Mouse (Mus musculus): ENCODE measurements around the gene Srd5a1. TPM values are rescaled to one million over a fixed set of nuclear protein-coding genes. Genes with fewer than 3 reads are reported as not detected.
A peak's percentile ranks its signal among the peaks of the same experiment; 100 is the strongest.

Gene Srd5a1
- polyA plus RNA-seq, 1 experiment from 2014 or later: 28.7 TPM

DNA sequence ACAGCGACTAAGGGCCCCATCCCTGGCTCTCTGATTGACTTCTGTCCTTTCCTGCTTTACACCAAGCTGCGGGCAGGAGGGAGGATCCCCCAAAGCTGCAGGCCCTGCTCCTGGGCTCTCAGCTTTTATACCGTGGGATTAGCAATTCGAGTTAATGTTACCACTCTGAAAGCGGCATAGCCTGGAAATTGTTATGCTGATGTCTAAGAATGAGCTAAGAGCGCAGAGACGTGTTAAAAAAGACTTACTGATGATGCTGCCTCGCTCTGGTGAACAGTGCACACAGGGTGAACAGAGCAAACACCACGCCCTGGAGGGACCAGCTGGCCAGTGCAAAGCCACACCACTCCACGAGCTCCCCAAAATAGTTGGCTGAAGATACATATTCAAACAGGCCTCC lies 24.9 kb downstream of the Srd5a1 start:
- H3K4me2 ChIP-seq (ENCODE audit: low read length): no peak overlapping the region

DNA sequence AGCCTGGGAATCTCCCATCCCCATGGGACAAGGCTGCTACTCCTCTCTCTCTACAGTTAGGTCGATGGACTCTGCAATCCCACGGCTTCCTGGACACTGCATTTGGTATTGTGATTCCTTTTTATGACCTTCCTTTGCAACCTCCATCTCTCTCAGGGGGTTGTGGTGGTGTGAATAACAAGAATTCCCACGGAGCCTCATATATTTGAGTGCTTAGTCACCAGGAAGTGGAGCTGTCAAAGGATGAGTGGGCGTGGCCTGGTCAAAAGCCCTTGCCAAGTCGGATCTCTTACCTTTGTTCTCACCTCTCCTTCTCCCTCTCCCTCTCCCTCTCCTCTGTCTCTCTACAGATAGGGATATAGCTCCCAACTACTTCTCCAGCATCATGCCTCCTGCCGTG lies 25.4 kb downstream of the Srd5a1 start:
- DNase-seq (ENCODE audit: low spot score) (peak; percentile 40), ATAC-seq (replicated peaks; ENCODE audit: low FRiP score, low read depth) (no peak)
- Histone ChIP-seq H3K36me3 (ENCODE audit: insufficient read depth, low read length) (no peaks in the 10 kb centered on the region), H3K27me3 (ENCODE audit: insufficient read depth, low read length) (no peaks in the 10 kb centered on the region), H3K9ac (ENCODE audit: low read depth, low read length) (no peak overlapping the region), H3K4me2 (ENCODE audit: low read length) (no peak overlapping the region), H3K4me3 (replicated peaks; ENCODE audit: low read depth, low read length) (no peak overlapping the region), H3K9me3 (replicated peaks; ENCODE audit: low read length) (no peaks in the 10 kb centered on the region), H3K27ac (no peak overlapping the region), H3K4me1 (replicated peaks; ENCODE audit: insufficient read depth, low read length) (no peaks in the 10 kb centered on the region)
- TF ChIP-seq CTCF (IDR thresholded peaks at IDR 0.05; ENCODE audit: low read depth): no peak
- 25% methylated on average over 6 of the region's 6 CpGs for WGBS

More for the DNA sequence above, 24.9 kb downstream of the Srd5a1 start:
- Histone ChIP-seq H3K4me3 (replicated peaks; ENCODE audit: low read depth, low read length) (no peak overlapping the region), H3K9ac (ENCODE audit: low read depth, low read length) (no peak overlapping the region), H3K36me3 (ENCODE audit: insufficient read depth, low read length) (no peaks in the 10 kb centered on the region), H3K27ac (no peak overlapping the region), H3K27me3 (ENCODE audit: insufficient read depth, low read length) (no peaks in the 10 kb centered on the region), H3K4me1 (replicated peaks; ENCODE audit: insufficient read depth, low read length) (no peaks in the 10 kb centered on the region), H3K9me3 (replicated peaks; ENCODE audit: low read length) (no peaks in the 10 kb centered on the region)
- no peak for TF ChIP-seq CTCF (IDR thresholded peaks at IDR 0.05; ENCODE audit: low read depth)
- ATAC-seq (replicated peaks; ENCODE audit: low FRiP score, low read depth): no peak
- WGBS: 64% methylated on average over 10 of the region's 10 CpGs
- no peak for DNase-seq (ENCODE audit: low spot score)

DNA sequence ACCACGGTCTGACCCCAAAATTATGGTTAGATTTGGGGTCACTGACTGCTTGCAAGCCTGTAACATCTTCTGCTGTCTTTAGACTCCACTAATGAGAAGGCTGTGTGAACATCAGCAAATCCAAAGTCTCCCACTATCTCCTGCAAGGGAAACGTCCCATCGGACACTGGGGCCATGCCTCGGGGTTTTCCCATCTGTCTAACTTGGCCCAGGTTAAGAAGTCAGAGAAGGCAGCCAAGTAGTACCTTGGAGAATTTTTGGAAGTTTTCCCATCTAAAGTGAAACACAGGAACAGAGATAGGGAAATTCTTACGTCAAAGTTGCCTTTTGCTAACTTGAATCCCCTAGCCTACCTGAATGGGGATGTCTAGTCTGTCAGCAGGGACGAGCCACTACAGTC lies 27.7 kb downstream of the Srd5a1 start:
- Histone ChIP-seq H3K4me2 (ENCODE audit: low read length) (no peak overlapping the region), H3K4me1 (replicated peaks; ENCODE audit: insufficient read depth, low read length) (no peaks in the 10 kb centered on the region), H3K9me3 (replicated peaks; ENCODE audit: low read length) (no peaks in the 10 kb centered on the region), H3K27me3 (ENCODE audit: insufficient read depth, low read length) (no peaks in the 10 kb centered on the region), H3K4me3 (replicated peaks; ENCODE audit: low read depth, low read length) (no peak overlapping the region), H3K27ac (no peak overlapping the region), H3K9ac (ENCODE audit: low read depth, low read length) (no peak overlapping the region), H3K36me3 (ENCODE audit: insufficient read depth, low read length) (no peaks in the 10 kb centered on the region)
- DNase-seq (ENCODE audit: low spot score): no peak
- WGBS: 93% methylated on average over 6 of the region's 6 CpGs
- TF ChIP-seq CTCF (IDR thresholded peaks at IDR 0.05; ENCODE audit: low read depth): no peak
- no peak for ATAC-seq (replicated peaks; ENCODE audit: low FRiP score, low read depth)

DNA sequence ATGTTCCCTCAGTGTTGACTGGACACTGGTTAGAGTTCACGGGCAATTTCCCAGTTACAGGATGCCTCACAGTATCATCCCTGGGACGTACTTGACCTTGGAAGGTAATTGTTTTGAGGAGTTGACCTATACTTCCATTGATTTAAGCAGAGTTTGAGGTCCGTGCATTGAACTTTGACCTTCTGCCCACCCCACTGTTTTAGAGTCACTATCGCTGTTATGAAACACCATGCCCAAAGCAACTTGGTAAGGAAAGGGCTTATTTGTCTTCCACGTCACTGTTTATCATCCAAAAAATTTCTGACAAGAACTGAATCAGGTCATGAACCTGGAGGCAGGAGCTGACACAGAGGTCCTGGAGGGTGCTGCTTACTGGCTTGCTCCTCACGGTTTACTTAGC lies 28.8 kb downstream of the Srd5a1 start:
- no peaks in the 10 kb centered on the region for H3K4me1 ChIP-seq (replicated peaks; ENCODE audit: insufficient read depth, low read length)
- no peak overlapping the region for H3K4me2 ChIP-seq (ENCODE audit: low read length)
- DNase-seq (ENCODE audit: low spot score): no peak
- no peak for TF ChIP-seq CTCF (IDR thresholded peaks at IDR 0.05; ENCODE audit: low read depth)
- H3K36me3 ChIP-seq (ENCODE audit: insufficient read depth, low read length): no peaks in the 10 kb centered on the region
- H3K27me3 ChIP-seq (ENCODE audit: insufficient read depth, low read length): no peaks in the 10 kb centered on the region
- 73% methylated on average over 6 of the region's 6 CpGs for WGBS
- H3K9ac ChIP-seq (ENCODE audit: low read depth, low read length): no peak overlapping the region
- no peak for ATAC-seq (replicated peaks; ENCODE audit: low FRiP score, low read depth)
- H3K27ac ChIP-seq: no peak overlapping the region
- H3K9me3 ChIP-seq (replicated peaks; ENCODE audit: low read length): no peaks in the 10 kb centered on the region
- no peak overlapping the region for H3K4me3 ChIP-seq (replicated peaks; ENCODE audit: low read depth, low read length)

DNA sequence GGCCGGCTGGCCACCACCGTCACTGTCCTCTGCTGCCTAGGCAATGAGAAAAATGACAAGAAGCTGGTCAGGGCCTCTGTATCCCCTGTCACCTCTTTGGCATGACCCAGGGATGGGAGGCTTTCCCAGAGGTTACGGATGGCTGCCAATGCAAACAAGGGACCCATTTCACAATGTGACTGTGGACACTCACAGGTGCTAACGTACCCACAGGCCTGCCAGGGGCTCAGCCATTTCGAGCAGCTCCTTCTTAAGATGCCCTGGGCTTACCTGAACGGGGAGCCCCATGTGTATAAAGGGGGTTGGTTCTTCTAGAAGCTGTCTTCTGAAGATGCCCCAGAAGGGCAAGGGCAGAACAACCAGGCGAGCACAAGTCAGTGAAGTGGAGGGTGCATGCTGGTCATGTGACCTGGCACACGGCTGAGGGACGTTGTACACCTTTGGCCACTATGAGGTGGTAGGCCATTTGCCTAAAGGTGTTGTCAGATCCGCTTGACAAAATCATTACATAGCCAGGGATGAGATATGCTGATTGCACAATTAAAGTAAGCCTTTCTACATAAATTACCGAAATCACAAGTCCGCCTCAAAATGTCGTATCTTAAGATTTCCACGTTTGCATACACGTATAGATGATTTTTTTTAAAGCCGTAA lies 33.9 kb downstream of the Srd5a1 start:
- Histone ChIP-seq H3K4me2 (ENCODE audit: low read length) (no peak overlapping the region), H3K27me3 (ENCODE audit: insufficient read depth, low read length) (no peaks in the 10 kb centered on the region), H3K9ac (ENCODE audit: low read depth, low read length) (no peak overlapping the region), H3K36me3 (ENCODE audit: insufficient read depth, low read length) (no peaks in the 10 kb centered on the region), H3K4me3 (replicated peaks; ENCODE audit: low read depth, low read length) (no peak overlapping the region), H3K9me3 (replicated peaks; ENCODE audit: low read length) (no peaks in the 10 kb centered on the region), H3K4me1 (replicated peaks; ENCODE audit: insufficient read depth, low read length) (no peaks in the 10 kb centered on the region), H3K27ac (no peak overlapping the region)
- WGBS: 78% methylated on average over 16 of the region's 16 CpGs
- ATAC-seq (replicated peaks; ENCODE audit: low FRiP score, low read depth) (no peak), DNase-seq (ENCODE audit: low spot score) (no peak)
- TF ChIP-seq CTCF (IDR thresholded peaks at IDR 0.05; ENCODE audit: low read depth): no peak

DNA sequence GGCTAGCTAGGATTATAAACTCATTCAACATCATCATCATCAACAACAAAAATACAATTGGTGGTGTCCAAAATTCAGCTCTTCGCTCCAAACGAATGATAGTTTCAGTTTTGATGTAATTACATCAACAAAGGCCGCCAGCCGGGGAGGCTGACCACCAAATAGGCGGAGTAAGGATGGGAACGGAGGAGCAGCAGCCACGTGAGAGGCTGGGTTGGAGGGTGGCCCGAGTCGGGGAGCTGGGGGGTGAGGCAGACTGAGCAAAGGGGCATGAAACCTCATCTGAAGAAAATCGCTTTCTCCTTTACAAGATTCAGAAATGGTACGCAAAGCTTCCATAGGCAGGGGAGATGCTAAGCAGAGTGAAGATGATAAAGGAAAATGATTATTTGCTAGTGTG lies 34.6 kb downstream of the Srd5a1 start:
- DNase-seq (ENCODE audit: low spot score) (no peak), ATAC-seq (replicated peaks; ENCODE audit: low FRiP score, low read depth) (no peak)
- no peak for TF ChIP-seq CTCF (IDR thresholded peaks at IDR 0.05; ENCODE audit: low read depth)
- Histone ChIP-seq H3K36me3 (ENCODE audit: insufficient read depth, low read length) (no peaks in the 10 kb centered on the region), H3K27ac (no peak overlapping the region), H3K4me3 (replicated peaks; ENCODE audit: low read depth, low read length) (no peak overlapping the region), H3K9ac (ENCODE audit: low read depth, low read length) (no peak overlapping the region), H3K9me3 (replicated peaks; ENCODE audit: low read length) (no peaks in the 10 kb centered on the region), H3K27me3 (ENCODE audit: insufficient read depth, low read length) (no peaks in the 10 kb centered on the region), H3K4me2 (ENCODE audit: low read length) (no peak overlapping the region), H3K4me1 (replicated peaks; ENCODE audit: insufficient read depth, low read length) (no peaks in the 10 kb centered on the region)
- WGBS: 61% methylated on average over 11 of the region's 11 CpGs

DNA sequence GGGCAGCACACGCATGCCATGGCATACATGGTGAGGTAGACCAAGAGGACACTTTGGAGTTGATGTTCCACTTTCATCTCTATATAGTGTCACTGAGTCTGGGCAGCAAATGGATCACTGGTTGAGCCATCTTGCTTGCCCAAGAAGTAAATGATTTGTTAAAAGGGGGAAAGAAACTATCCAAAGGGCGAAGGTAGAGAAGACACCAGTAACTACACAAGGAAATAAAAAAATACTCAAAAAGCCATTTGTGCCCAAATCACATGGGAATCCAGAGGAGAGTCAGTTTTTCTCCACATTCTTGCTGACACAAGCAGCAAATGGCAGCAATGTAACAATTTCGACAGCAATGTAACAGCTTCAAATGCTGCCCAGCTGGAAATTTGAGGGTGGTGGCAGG lies 38.6 kb downstream of the Srd5a1 start:
- ATAC-seq (replicated peaks; ENCODE audit: low FRiP score, low read depth): no peak

More for the DNA sequence above, 38.6 kb downstream of the Srd5a1 start:
- Histone ChIP-seq H3K27me3 (ENCODE audit: insufficient read depth, low read length) (no peaks in the 10 kb centered on the region), H3K9ac (ENCODE audit: low read depth, low read length) (no peak overlapping the region), H3K9me3 (replicated peaks; ENCODE audit: low read length) (no peaks in the 10 kb centered on the region), H3K4me3 (replicated peaks; ENCODE audit: low read depth, low read length) (no peak overlapping the region), H3K36me3 (ENCODE audit: insufficient read depth, low read length) (no peaks in the 10 kb centered on the region), H3K4me1 (replicated peaks; ENCODE audit: insufficient read depth, low read length) (no peaks in the 10 kb centered on the region), H3K27ac (no peak overlapping the region), H3K4me2 (ENCODE audit: low read length) (no peak overlapping the region)
- TF ChIP-seq CTCF (IDR thresholded peaks at IDR 0.05; ENCODE audit: low read depth): no peak
- 90% methylated on average over 3 of the region's 3 CpGs for WGBS
- DNase-seq (ENCODE audit: low spot score): no peak
